Mouse (Mus musculus) cerebellum, adult 2 months (tissue): ENCODE data around the gene Zfp617.

Experiments
- CTCF ChIP-seq: fragments of 200-500 bp; IDR thresholded peaks from 2 replicates; pipeline ENCODE4 v1.5.1; 2011; ENCODE audit warnings: low read depth, mild to moderate bottlenecking, control low read depth, low read length, moderate library complexity, borderline replicate concordance; ENCODE audit not compliant: insufficient read depth
- POLR2A ChIP-seq: fragments of 200-500 bp; IDR thresholded peaks from 2 replicates; pipeline ENCODE4 v1.6.1; 2011; ENCODE audit warnings: low read length, control low read depth, borderline replicate concordance; ENCODE audit not compliant: insufficient read depth

- TF ChIP-seq POLR2A, result no peak
- no peak for TF ChIP-seq CTCF
Observed at GRCm38 (mm10) chr8:71968636-71969035, 60.2 kb downstream of the Zfp617 start.
